Mouse (Mus musculus) heart, embryonic 10.5 days (tissue): ENCODE data around the gene Has1. TPM values are rescaled to one million over a fixed set of nuclear protein-coding genes. Genes with fewer than 3 reads are reported as not detected.
"Not testable (repeated sequence)": the region's sequence is repeated elsewhere in the genome, so short reads cannot be mapped to it uniquely, and the experiment has no call there.

ENCODE experiments used
- DNase-seq: peaks from one replicate; pipeline ENCODE4 v3.0.0-alpha.2; 2017; ENCODE audit warnings: low spot score
- H3K27ac ChIP-seq: fragments of 300-500 bp; sonication (generic); 2 replicates; pipeline ENCODE4 v1.5.1; 2016; ENCODE audit warnings: mild to moderate bottlenecking
- H3K27me3 ChIP-seq: fragments of 300-500 bp; sonication (generic); 2 replicates; pipeline ENCODE4 v1.6.1; 2016; ENCODE audit warnings: mild to moderate bottlenecking; ENCODE audit not compliant: poor library complexity, insufficient read depth, severe bottlenecking
- H3K36me3 ChIP-seq: fragments of 300-500 bp; sonication (generic); 2 replicates; pipeline ENCODE4 v1.6.1; 2016; ENCODE audit warnings: mild to moderate bottlenecking, moderate library complexity
- H3K4me1 ChIP-seq: fragments of 300-500 bp; sonication (generic); 2 replicates; pipeline ENCODE4 v1.6.1; 2016; ENCODE audit warnings: mild to moderate bottlenecking
- H3K4me3 ChIP-seq: fragments of 300-500 bp; sonication (generic); 2 replicates; pipeline ENCODE4 v1.5.1; 2016; ENCODE audit warnings: mild to moderate bottlenecking, moderate library complexity
- H3K9me3 ChIP-seq: fragments of 300-500 bp; sonication (generic); 2 replicates; pipeline ENCODE4 v1.6.1; 2016; ENCODE audit warnings: mild to moderate bottlenecking, moderate library complexity
- WGBS: fragments of 180-500 bp; shearing (Covaris S2); methylation state at CpG from one replicate; pipeline ENCODE4 v1.1.7; 2016; 5-methylcytosine and 5-hydroxymethylcytosine counted together
- polyA plus RNA-seq: library from polyadenylated mRNA; unstranded; fragments of >200 nt; fragmentation: Nextera tagmentation; extraction: Ambion mirVana; gene quantifications from 2 replicates; pipeline ENCODE4 v1.2.1, GENCODE M21; 2016

The Has1 gene
- polyA plus RNA-seq, 1 experiment from 2014 or later: 1.1 TPM

DNA sequence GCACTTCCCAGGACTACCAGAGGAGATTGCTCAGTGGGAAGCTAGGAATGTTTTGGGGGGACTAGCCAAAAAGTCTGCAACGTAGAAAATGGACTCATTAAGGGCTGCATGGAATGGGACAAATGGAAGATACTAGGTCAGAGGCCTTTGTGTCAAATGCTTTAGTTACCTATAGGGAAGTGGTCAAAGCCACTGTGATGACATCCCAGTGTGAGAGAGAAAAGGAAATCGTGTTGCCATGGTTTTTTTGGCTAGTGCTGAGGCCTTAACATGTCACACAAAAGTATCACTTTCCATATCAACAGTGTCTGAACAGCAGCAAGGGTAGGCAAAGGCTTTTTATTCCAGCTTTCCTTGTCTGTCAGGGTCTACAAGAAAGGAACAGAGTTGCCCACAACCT, 10.2 kb upstream of the Has1 start:
- peaks cover 3% of the 10 kb centered on the region; the same call in 1 of the 2 replicates for H3K36me3 ChIP-seq
- no peaks in the 10 kb centered on the region for H3K9me3 ChIP-seq
- no peak overlapping the region for H3K27ac ChIP-seq
- H3K4me1 ChIP-seq: no peaks in the 10 kb centered on the region
- WGBS: 59% methylated on average over 2 of the region's 2 CpGs
- H3K27me3 ChIP-seq: no peaks in the 10 kb centered on the region
- no peak overlapping the region for H3K4me3 ChIP-seq
- no peak for DNase-seq

DNA sequence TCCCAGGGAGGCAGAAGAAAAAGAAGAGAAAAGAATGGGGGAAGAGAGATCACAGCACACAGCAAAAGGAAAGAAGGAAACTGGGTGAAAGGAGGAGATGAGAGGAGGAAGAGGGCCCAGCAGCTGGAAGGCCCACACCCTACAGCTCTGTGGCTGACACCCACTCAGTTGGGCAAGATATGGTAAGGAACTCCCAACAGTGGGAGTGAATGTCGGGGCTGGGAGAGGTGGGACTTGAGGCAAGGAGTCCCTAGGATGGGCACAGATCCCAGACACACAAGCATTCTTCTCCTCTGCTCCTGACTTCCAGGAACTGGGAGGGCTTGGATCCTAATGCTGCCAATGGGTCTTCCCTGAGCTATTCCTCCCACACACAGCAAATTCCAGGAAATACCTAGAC, 7.4 kb upstream of the Has1 start:
- no peak for DNase-seq
- Histone ChIP-seq H3K27me3 (no peaks in the 10 kb centered on the region), H3K27ac (no peak overlapping the region), H3K36me3 (peaks cover 3% of the 10 kb centered on the region; the same call in 1 of the 2 replicates), H3K4me1 (no peaks in the 10 kb centered on the region), H3K9me3 (no peaks in the 10 kb centered on the region), H3K4me3 (no peak overlapping the region)
- 50% methylated on average over 1 of the region's 1 CpGs for WGBS

DNA sequence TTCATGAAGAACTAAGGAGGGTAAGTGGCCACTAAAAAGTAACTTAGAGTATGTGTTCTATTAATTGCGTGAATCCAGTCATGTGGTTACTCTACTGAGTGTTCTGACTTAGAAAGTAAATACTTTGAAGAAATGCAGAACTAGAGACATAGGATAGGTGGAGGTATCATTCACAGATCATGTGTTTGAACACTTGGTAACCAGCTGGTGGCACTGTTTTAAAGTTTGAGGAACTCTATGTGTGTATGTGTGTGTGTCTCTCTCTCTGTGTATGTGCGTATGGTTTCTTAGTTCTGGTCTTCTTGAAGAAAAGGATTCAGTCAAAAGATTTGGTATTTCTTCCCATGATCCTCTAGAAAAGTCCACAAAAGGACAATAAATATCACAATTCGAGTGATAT, 5.1 kb upstream of the Has1 start:
- 77% methylated on average over 3 of the region's 3 CpGs for WGBS
- H3K9me3 ChIP-seq: no peaks in the 10 kb centered on the region
- no peak for DNase-seq
- peaks cover 3% of the 10 kb centered on the region; the same call in 1 of the 2 replicates for H3K4me1 ChIP-seq
- H3K27ac ChIP-seq: no peak overlapping the region
- peaks cover 3% of the 10 kb centered on the region; the same call in 1 of the 2 replicates for H3K36me3 ChIP-seq
- H3K27me3 ChIP-seq: no peaks in the 10 kb centered on the region
- H3K4me3 ChIP-seq: no peak overlapping the region

DNA sequence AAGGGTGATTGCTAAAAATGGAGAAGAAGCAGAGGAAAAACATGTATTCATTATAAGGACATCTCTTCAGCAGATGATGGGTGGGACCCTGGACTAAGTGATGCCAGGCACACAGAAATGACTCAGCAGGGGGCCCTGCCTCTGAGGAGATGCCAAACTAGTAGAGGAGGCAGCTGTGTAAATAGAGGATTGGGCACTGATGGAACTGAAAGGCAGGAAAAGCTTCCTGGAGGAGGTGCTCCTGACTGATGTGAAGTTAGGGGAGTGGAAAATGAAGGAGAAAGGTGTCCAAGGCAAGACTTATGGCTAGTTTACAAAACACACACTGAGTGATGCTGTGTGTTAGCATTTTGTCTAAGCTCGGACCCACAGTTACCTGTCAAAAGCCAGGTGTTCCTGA, 2.4 kb upstream of the Has1 start:
- Histone ChIP-seq H3K36me3 (no peaks in the 10 kb centered on the region), H3K4me1 (peaks cover 5% of the 10 kb centered on the region; the same call in 1 of the 2 replicates), H3K27ac (no peak overlapping the region), H3K9me3 (no peaks in the 10 kb centered on the region), H3K4me3 (no peak overlapping the region), H3K27me3 (no peaks in the 10 kb centered on the region)
- DNase-seq: no peak
- WGBS: 69% methylated on average over 1 of the region's 1 CpGs

DNA sequence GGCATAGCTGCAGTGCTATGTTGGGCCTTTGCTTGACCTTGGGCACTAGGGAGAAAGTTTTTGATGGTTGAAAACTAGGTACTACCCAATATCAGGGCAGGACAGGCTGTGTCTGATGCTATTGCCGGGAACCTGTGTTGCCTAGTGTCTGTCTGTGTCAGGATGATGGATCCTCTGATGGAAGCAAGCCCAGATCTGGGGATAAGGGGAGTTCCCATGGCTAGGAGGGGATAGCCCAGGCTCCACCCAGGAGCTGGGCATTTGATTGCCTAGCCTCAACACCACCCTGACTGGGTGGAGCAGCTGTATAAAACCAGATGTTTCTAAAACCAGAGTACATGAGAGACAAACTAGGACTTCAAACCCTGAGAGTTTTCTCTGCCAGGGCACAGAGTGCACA, 1.6 kb upstream of the Has1 start:
- H3K27ac ChIP-seq: no peak overlapping the region
- 0 out of 2 replicates have a peak, but pooled peaks cover 3% of the 10 kb centered on the region for H3K27me3 ChIP-seq
- DNase-seq: no peak
- H3K36me3 ChIP-seq: no peaks in the 10 kb centered on the region
- no peaks in the 10 kb centered on the region for H3K9me3 ChIP-seq
- 78% methylated on average over 1 of the region's 1 CpGs for WGBS
- no peak overlapping the region for H3K4me3 ChIP-seq
- peaks cover 5% of the 10 kb centered on the region; the same call in 1 of the 2 replicates for H3K4me1 ChIP-seq

DNA sequence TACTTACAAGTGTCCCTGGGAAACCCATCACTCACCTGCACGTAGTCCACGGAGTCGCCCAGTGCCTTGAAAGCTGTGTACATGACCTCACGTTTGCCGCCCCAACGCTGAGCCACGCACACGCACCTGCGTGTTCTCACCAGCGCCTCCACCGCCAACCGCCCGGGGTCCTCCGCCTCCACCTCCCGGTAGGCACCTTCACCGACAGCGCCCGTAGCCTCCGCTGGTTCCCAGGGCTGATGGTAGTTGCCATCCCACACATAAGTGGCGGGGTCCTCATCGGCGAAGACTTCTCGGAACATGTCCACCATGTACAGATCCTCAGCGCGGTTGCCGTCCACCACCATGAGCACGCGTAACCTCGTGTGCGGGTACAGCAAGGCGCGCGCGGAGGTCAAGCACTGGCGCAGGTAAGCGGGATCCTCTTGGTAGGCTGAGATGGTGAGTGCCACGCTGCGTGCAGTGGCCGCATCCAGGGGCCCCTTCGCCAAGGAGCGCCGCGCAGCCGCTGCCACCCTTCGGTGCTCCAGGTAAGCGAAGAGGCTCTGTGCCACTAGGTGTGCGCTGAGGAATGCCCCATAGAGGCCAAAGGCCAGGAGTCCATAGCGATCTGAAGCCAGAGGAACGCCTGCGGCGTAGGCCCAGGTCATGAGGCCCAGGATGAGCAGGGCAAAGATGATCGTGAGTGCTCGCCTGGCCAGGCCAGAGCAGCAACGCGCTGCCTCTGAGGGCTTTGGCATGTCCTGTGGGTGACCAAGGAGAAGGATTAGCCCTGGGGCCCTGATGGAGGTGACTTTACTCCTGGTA, 4.9 kb downstream of the Has1 start:
- Histone ChIP-seq H3K36me3 (no peaks in the 10 kb centered on the region), H3K27me3 (peaks cover 42% of the 10 kb centered on the region), H3K4me3 (peak overlapping the region; percentile 40; the same call in 1 of the 2 replicates), H3K27ac (no peak overlapping the region), H3K4me1 (peaks cover 9% of the 10 kb centered on the region), H3K9me3 (no peaks in the 10 kb centered on the region)
- no peak for DNase-seq
- 15% methylated on average over 55 of the region's 55 CpGs for WGBS

DNA sequence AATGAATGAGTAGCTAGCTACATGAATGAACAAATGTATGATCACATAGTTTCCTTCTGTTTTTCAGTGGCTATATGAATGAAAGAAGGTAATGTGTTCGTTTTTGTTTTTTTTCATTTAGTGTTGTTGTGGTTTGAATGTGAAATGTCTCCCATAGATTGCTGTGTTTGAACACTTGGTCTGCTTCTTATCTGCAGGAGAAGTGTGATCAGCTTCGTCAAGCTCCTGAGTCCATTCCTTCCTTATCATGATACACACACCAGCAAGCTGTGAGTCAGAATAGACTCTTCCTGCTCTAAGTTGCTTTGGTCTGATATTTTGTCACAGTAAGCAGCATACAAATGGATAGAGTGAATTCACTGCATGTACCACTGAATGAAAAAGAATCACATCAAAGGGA, 6.0 kb downstream of the Has1 start:
- H3K4me3 ChIP-seq: no peak overlapping the region
- no peaks in the 10 kb centered on the region for H3K36me3 ChIP-seq
- peaks cover 42% of the 10 kb centered on the region for H3K27me3 ChIP-seq
- no peaks in the 10 kb centered on the region for H3K9me3 ChIP-seq
- WGBS: 49% methylated on average over 2 of the region's 2 CpGs
- DNase-seq: no peak
- H3K27ac ChIP-seq: no peak overlapping the region
- H3K4me1 ChIP-seq: peaks cover 6% of the 10 kb centered on the region

DNA sequence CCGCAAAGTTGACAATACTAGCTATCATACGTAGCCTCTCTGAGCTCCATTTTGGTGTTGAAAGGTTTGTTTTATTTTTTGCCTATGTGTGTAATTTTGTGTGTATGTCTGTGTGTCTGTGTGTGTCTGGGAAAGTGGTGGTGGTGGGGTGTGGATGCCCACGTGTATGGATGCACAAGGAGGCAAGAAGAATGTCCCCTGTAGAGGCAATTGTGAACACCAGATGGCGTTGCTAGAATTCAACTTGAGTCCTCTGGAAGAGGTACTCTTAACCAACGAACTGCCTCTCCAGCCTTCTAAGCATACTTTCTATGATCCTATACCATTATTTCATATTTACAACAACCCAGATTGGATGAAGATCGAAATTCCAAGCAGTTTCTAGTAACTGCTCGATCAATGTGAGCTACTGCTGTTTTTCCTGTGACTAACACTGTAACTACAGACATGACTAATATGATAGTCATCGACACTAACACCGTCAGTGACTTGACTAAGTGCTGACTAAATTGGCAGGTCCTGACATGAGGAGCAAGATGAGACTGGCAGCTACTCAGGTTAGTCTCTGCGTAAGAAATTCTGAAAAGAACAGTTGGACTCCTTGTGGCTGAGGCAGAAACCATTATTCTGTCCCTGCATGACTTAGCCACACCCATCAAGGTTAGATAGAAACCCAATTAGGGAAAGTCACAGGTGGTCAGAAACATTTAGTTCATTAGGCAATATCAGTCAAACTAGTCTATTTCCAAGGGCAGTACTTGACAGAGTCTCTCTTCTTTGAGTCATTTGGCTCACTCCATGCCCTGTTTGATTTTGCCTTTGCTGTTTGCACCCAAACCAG, 9.6 kb downstream of the Has1 start:
- peaks cover 13% of the 10 kb centered on the region for H3K36me3 ChIP-seq
- H3K4me1 ChIP-seq: peaks cover 6% of the 10 kb centered on the region
- H3K4me3 ChIP-seq: no peak overlapping the region
- no peak overlapping the region for H3K27ac ChIP-seq
- DNase-seq: no peak
- 70% methylated on average over 10 of the region's 10 CpGs for WGBS
- H3K9me3 ChIP-seq: no peaks in the 10 kb centered on the region
- peaks cover 27% of the 10 kb centered on the region for H3K27me3 ChIP-seq

DNA sequence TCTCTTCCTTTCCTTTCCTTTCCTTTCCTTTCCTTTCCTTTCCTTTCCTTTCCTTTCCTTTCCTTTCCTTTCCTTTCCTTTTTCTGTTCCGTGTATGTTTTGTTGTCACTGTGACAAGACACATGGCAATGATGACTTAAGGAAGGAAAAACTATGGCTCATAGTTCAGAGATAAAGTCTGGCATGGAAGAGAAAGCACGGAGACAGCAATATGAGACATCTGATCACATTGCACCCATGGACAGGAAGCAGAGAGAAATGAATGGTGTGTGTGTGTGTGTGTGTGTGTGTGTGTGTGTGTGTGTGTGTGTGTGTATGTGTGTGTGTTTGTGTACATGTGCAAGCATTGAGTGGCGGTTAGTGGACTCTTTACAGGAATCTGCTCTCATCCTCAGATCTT, 10.4 kb downstream of the Has1 start:
- not testable (repeated sequence) for H3K27ac ChIP-seq, H3K4me1 ChIP-seq, H3K4me3 ChIP-seq, DNase-seq, H3K9me3 ChIP-seq
- H3K27me3 ChIP-seq: peaks cover 19% of the 10 kb centered on the region
- H3K36me3 ChIP-seq: peaks cover 21% of the 10 kb centered on the region
- 77% methylated on average over 3 of the region's 3 CpGs for WGBS

DNA sequence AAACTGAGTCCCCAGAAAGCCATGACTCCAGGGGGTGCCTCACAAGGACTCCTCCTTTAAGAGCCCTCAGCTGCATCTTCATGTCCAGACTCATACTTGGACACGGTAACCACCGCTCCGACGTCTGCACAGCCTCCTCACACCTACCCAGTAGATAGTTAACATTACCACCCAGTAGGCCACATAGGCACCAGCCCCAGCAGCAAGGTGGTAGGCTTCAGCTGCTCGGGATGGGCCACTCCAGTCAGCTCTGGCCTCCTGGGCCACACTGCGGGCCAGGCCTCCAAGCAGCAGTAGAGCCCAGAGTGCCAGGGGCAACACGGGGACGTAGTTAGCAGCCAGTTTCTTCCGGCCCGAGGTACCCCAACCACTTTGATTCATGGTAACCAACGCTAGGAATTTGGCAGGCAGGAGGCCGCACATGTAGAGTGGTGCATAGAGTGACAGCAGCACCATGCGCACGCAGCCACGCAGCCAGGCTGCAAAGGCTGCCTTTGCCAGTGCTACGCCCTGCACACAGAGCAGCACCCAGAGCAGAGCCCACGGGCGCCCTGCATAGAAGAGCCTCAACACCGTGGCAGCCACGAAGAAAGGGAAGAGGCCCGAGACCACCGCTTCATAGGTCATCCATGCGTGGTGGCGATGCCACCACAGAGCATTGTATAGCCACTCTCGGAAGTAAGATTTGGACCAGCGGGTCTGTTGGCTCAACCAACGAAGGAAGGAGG, 11.3 kb downstream of the Has1 start:
- H3K27ac ChIP-seq: no peak overlapping the region
- no peak for DNase-seq
- peaks cover 25% of the 10 kb centered on the region for H3K36me3 ChIP-seq
- no peak overlapping the region for H3K4me3 ChIP-seq
- 0 out of 2 replicates have a peak, but pooled peaks cover 10% of the 10 kb centered on the region for H3K27me3 ChIP-seq
- H3K9me3 ChIP-seq: no peaks in the 10 kb centered on the region
- no peaks in the 10 kb centered on the region for H3K4me1 ChIP-seq
- 68% methylated on average over 27 of the region's 27 CpGs for WGBS

DNA sequence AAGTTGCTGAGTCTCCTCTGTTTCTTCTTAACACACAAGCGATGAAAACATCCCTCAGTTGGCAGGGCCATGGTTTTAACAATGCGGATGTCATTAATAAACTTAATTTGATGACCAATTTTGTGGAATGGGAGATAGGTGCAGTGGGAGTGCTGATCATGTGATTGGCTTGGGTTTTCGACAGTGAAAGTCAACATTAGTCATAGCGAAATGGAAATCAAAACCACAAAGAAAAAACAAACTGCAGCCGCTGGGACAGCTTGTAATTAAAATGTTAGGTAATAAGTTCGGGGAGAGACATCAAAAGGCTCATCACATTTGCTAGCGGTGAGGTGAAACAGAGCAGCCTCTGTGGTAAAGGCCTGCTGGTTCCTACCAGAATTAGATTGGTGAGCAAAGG, 14.2 kb downstream of the Has1 start:
- Histone ChIP-seq H3K36me3 (peaks cover 37% of the 10 kb centered on the region), H3K4me3 (no peak overlapping the region), H3K9me3 (no peaks in the 10 kb centered on the region), H3K4me1 (peaks cover 23% of the 10 kb centered on the region), H3K27me3 (no peaks in the 10 kb centered on the region), H3K27ac (no peak overlapping the region)
- no peak for DNase-seq
- 90% methylated on average over 7 of the region's 7 CpGs for WGBS

DNA sequence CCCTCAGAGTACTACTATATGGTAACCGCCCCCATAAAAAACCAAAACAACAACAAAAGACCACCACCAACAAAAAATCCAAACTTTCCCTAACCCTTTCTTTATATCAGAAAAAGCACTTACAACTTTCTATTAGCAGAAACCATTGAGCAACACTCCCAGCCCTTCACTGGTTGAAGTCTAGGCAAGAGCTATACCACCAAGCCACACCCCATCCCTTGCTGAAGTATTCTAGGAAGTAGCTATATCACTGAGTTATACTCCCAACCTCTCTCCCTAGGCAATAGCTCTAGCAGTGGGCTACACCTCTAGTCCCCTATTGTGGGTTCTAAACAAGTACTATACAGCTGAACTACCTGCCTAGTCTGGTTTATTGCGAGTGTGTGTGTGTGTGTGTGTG, 15.7 kb downstream of the Has1 start:
- no peaks in the 10 kb centered on the region for H3K27me3 ChIP-seq
- H3K27ac ChIP-seq: no peak overlapping the region
- H3K4me3 ChIP-seq: no peak overlapping the region
- WGBS: 93% methylated on average over 2 of the region's 2 CpGs
- H3K4me1 ChIP-seq: peaks cover 36% of the 10 kb centered on the region
- H3K36me3 ChIP-seq: peaks cover 39% of the 10 kb centered on the region
- DNase-seq: no peak
- no peaks in the 10 kb centered on the region for H3K9me3 ChIP-seq
